Mouse (Mus musculus) left cerebral cortex, adult 2 months (tissue): ENCODE results near the gene Dock8. TPM values are rescaled to one million over a fixed set of nuclear protein-coding genes. Genes with fewer than 3 reads are reported as not detected.

Source experiments
- DNase-seq, 2 experiments: peaks; one replicate each; pipeline ENCODE4 v3.0.0; 2021 to 2022; ENCODE audit warnings: low spot score in 2 of 2, mixed read lengths in 1 of 2; ENCODE audit errors: extremely low spot score in 1 of 2
- H3K27ac ChIP-seq: fragments of 200-600 bp; 2 replicates; pipeline ENCODE4 v1.8.1; 2022
- H3K4me3 ChIP-seq: fragments of 200-600 bp; 2 replicates; pipeline ENCODE4 v1.8.1; 2022
- CTCF ChIP-seq: fragments of 200-600 bp; IDR thresholded peaks from 2 replicates; pipeline ENCODE4 v1.8.1; 2022; ENCODE audit warnings: antibody characterized with exemption, mild to moderate bottlenecking, moderate library complexity
- intact Hi-C: fragments of 180-260 bp; cut with DNase I; formaldehyde crosslinking; loops from one replicate; pipeline ENCODE4 v1.15.1; 2025
- total RNA-seq, 2 experiments: library from RNA; stranded (reverse); gene quantifications; 2 replicates each; pipeline ENCODE4 v1.2.3; 2021

The Dock8 gene
- total RNA-seq, 2 experiments from 2014 or later, result 3.5 to 4.6 TPM

- Histone ChIP-seq H3K27ac (no peak overlapping the region), H3K4me3 (no peak overlapping the region)
- DNase-seq, result no peak
- intact Hi-C loops, result no loop called here
- no peak for TF ChIP-seq CTCF
These were observed 222.8 kb downstream of the Dock8 start for GRCm38 (mm10) chr19:25221964-25222640.

- H3K4me3 ChIP-seq, result no peak overlapping the region
- intact Hi-C loops, result no loop called here
- no peak for TF ChIP-seq CTCF
- no peak for DNase-seq
- H3K27ac ChIP-seq, result no peak overlapping the region
These were observed 231.0 kb downstream of the Dock8 start for GRCm38 (mm10) chr19:25230058-25230974.

DNA sequence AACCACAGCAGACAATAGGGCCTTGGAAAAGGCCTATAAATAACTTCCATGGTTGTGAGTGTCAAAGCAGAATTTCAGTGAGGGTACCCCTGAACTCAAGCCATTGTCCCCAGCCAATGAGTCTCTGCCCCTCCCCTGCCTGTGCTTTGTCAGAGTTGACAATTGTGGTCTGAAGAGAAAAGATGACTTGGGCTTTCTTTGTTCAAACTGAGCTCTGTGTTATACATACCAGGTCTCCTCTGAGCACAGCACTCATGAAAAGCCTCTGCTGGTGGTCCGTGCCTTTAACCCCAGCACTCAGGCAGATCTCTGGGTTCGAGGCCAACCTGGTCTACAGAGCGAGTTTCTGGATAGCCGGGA lies 231.6 kb downstream of the Dock8 start:
- intact Hi-C loops, result no loop called here
- no peak overlapping the region for H3K4me3 ChIP-seq
- H3K27ac ChIP-seq, result no peak overlapping the region
- no peak for DNase-seq
- no peak for TF ChIP-seq CTCF

- no peak for TF ChIP-seq CTCF
- DNase-seq, result no peak
- Histone ChIP-seq H3K4me3 (no peak overlapping the region), H3K27ac (no peak overlapping the region)
- intact Hi-C loops, result no loop called here
These were observed 232.7 kb downstream of the Dock8 start for GRCm38 (mm10) chr19:25232032-25232431.

DNA sequence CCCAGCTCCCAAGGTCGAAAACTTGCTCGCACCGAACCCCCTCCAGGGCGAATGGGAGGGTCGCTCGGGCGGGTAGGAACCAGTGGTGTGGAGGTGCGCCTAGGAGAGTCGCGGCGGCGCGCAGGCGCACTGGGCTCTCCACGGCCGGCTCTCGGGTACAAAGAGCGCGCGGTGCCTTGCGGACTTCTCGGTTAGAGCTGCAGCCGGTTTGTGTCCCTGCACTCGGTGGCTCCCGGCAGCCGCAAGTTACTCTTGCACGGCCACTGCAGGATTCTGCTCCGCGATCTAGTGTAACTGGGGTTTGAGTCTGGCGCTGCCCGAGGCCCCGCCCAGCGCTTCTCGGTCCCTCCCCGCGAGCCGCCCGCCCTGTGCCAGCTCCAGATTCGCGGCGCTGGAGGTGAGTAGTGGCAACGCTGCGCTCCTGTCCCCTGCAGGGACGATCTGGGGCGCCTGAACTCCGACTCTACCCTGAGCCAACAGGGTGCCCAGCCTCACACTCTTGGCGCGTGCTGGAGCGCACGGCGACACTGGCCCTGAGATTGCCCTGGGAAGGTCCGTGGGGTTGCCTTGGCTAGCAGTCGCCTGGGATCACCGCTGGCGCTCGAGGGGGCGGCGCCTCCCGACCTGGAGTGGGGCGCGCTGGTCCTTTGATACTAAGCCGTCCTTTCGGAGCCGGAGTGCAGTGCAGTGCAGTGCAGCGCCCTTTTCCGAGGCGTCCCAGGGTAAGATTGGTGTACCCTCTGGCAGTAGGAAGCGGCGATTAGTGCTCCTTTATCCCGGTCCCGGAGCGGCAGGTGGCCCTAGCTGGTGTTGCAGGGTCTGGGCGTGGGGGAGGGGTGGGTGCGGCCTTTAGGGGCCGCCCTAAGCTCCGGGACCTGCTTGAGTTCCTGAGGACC lies 237.5 kb downstream of the Dock8 start, which contains the start of gene Kank1:
Kank1 (plus strand) TSS at position 380 of the 896 bp plus-strand sequence.
- H3K27ac ChIP-seq, result peak within 1 kb of the TSS; percentile 61
- DNase-seq, result peak; percentile 56 to 58

DNA sequence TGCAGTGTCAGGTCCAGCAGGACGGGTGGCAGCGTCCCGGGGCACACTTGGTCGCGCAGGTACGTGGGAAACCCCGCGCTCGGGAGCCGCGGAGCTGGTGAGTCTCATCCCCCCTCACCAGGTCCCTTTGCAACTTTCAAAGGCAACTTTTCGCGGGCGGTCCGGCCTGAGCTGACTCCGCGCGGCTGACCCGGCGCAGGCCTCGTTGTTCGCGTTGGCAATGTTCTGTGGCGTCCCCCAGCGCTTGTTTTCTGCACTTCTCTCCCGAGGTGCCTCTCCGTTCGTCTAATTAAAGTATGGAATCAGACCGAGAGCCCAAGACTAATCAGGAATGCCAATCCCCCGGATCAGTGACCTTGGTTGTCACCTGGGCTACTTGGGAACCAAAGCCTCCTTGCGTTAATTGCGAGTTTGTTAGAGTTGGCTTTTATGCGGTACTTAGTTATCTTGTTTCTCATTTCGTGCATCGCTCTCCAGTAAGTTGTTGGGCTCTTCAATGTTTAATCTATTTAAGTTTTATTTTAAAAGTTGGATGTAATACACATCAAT lies 238.2 kb downstream of the Dock8 start:
- Histone ChIP-seq H3K4me3 (peak overlapping the region; percentile 56), H3K27ac (peak overlapping the region; percentile 61)
- peak; percentile 24 for TF ChIP-seq CTCF
- intact Hi-C loops, result loop anchor here (5.0 kb wide), 1 partner anchor 105 kb away; no protein-coding TSS in a partner anchor
- peak; percentile 23 for DNase-seq

More for the DNA sequence above, 237.5 kb downstream of the Dock8 start, which contains the start of gene Kank1:
- peak within 1 kb of the TSS; percentile 56 for H3K4me3 ChIP-seq
- intact Hi-C loops, result loop anchor here (5.0 kb wide), 1 partner anchor 105 kb away; no protein-coding TSS in a partner anchor
- no peak for TF ChIP-seq CTCF

GRCm38 (mm10) chr19:25238121-25238520 lies 238.8 kb downstream of the Dock8 start:
- no peak for TF ChIP-seq CTCF
- Histone ChIP-seq H3K27ac (no peak overlapping the region; the same call in 1 of the 2 replicates), H3K4me3 (peak overlapping the region; percentile 56)
- intact Hi-C loops, result loop anchor here (5.0 kb wide), 1 partner anchor 106 kb away; no protein-coding TSS in a partner anchor
- DNase-seq, result no peak

DNA sequence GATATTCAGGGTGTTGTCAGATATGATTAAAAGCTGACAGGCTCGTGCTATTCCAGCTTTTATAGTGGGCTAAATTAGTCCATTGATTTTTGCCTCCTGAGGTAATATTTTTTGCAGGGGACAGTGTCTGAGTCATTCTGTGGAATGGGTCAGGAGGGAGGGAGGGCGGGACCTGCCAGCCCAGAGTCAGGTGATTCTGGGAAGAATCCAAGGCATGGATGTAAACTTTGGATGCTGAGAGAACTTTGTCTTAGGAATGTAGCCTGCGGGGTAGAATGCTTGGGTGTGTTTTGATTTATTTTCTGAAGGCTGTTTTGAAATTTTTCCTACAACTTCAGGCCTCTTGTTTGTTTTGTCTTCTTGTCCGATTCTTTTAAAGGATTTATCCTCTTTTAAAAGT lies 244.2 kb downstream of the Dock8 start:
- Histone ChIP-seq H3K27ac (no peak overlapping the region), H3K4me3 (no peak overlapping the region)
- TF ChIP-seq CTCF, result no peak
- no peak for DNase-seq
- intact Hi-C loops, result no loop called here

DNA sequence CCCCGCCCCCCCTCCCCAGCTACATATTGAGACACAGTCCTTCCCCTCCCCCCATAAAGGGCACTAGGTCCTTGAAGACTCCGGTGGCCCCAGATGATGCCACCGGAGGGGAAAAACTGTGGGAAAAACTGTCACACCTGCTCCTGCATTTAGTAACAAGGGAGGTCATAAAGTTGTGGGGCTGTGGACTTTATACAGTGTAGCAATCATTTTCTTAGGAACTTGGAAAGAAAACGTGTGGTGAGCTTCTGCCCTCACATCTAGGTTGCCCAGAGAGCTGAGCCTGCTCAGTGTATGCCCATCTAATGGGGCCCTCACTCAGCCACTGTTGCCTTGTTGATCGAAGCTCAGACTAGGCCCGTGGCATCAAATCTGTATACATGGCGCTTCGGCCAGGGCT lies 246.7 kb downstream of the Dock8 start:
- H3K4me3 ChIP-seq, result no peak overlapping the region
- no peak overlapping the region for H3K27ac ChIP-seq
- DNase-seq, result no peak
- no peak for TF ChIP-seq CTCF
- intact Hi-C loops, result no loop called here

DNA sequence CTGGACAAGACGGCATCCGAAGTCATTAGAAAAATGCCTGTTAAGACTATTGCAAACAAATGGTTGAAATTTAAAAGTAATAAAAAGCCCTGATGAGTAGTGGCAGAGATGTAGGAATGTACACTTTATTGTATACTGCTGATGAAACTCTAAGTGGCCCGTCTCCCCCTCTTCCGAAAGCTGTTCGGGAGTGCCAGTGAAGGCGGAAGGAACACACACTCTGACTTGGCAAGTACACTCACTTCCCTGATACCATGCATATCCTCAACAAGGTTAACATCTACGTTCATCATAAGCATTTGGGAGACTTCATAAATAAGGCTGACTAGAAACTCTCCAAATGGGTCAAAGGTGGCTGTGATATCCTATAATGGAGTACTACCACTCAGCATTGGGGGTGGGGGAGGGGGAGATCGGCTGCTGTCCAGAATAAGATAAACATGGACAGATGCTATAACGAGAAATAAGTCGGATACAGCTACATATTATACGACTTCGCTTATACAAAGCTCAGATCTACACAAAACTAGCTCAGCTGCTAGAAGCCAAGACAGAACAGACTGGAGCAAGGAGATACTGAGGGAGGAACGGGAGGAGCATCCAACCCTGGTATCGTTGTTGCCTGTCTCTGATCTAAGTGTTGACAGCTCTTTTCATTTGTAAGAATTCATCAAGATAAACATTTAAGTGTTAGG lies 248.7 kb downstream of the Dock8 start:
- intact Hi-C loops, result no loop called here
- Histone ChIP-seq H3K27ac (no peak overlapping the region), H3K4me3 (no peak overlapping the region)
- DNase-seq, result no peak
- TF ChIP-seq CTCF, result no peak
